Mouse (Mus musculus) cerebellum, adult 2 months (tissue): ENCODE measurements at regions not wholly inside any gene's neighbourhood (a gene's known extent, or its start where the extent isn't known, plus 50 kb on each side); places are given as distances from the start of the nearest gene placed in this dataset.

Source experiments
- DNase-seq, 2 experiments: peaks; one replicate each; pipeline ENCODE4 v3.0.0; 2021
- H3K27ac ChIP-seq: fragments of 200-500 bp; 2 replicates; pipeline ENCODE4 v1.5.1; 2012; ENCODE audit warnings: low read length, control low read depth, inconsistent platforms; ENCODE audit not compliant: insufficient read depth
- H3K27me3 ChIP-seq: fragments of 200-500 bp; 2 replicates; pipeline ENCODE4 v1.6.1; 2012; ENCODE audit warnings: inconsistent platforms, mild to moderate bottlenecking, low read length, moderate library complexity; ENCODE audit not compliant: control insufficient read depth, insufficient read depth
- H3K4me1 ChIP-seq: fragments of 200-500 bp; 2 replicates; pipeline ENCODE4 v1.6.1; 2011; ENCODE audit warnings: low read length; ENCODE audit not compliant: control insufficient read depth, insufficient read depth
- H3K4me3 ChIP-seq: fragments of 200-500 bp; replicated peaks from 2 replicates; pipeline ENCODE3; 2011; ENCODE audit warnings: mild to moderate bottlenecking, low read depth, low read length, control low read depth; ENCODE audit not compliant: insufficient read depth
- CTCF ChIP-seq: fragments of 200-500 bp; IDR thresholded peaks from 2 replicates; pipeline ENCODE4 v1.5.1; 2011; ENCODE audit warnings: low read depth, mild to moderate bottlenecking, control low read depth, low read length, moderate library complexity, borderline replicate concordance; ENCODE audit not compliant: insufficient read depth
- POLR2A ChIP-seq: fragments of 200-500 bp; IDR thresholded peaks from 2 replicates; pipeline ENCODE4 v1.6.1; 2011; ENCODE audit warnings: low read length, control low read depth, borderline replicate concordance; ENCODE audit not compliant: insufficient read depth
- WGBS: fragments of 180-500 bp; shearing (Covaris S2); methylation state at CpG from one replicate; pipeline ENCODE4 v1.1.7; 2018; 5-methylcytosine and 5-hydroxymethylcytosine counted together

GRCm38 (mm10) chr7:123747986-123748385, 234.7 kb upstream of the Hs3st4 start:
- TF ChIP-seq POLR2A (no peak), CTCF (no peak)
- WGBS, result 12% methylated on average over 4 of the region's 4 CpGs
- H3K27me3 ChIP-seq, result no peaks in the 10 kb centered on the region

GRCm38 (mm10) chr7:123753252-123753651, 229.4 kb upstream of the Hs3st4 start:
- Histone ChIP-seq H3K27ac (no peak overlapping the region), H3K4me3 (no peak overlapping the region), H3K27me3 (no peaks in the 10 kb centered on the region), H3K4me1 (no peaks in the 10 kb centered on the region)
- no peak for DNase-seq
- TF ChIP-seq POLR2A (no peak), CTCF (no peak)
- 49% methylated on average over 3 of the region's 3 CpGs for WGBS

More at GRCm38 (mm10) chr7:123747986-123748385, 234.7 kb upstream of the Hs3st4 start:
- H3K4me1 ChIP-seq, result no peaks in the 10 kb centered on the region
- no peak for DNase-seq
- H3K27ac ChIP-seq, result no peak overlapping the region
- no peak overlapping the region for H3K4me3 ChIP-seq

GRCm38 (mm10) chr7:123795036-123795435, 187.6 kb upstream of the Hs3st4 start:
- TF ChIP-seq CTCF (no peak), POLR2A (no peak)
- Histone ChIP-seq H3K4me3 (no peak overlapping the region), H3K4me1 (peaks cover 8% of the 10 kb centered on the region; the same call in 1 of the 2 replicates), H3K27me3 (no peaks in the 10 kb centered on the region), H3K27ac (no peak overlapping the region)
- 95% methylated on average over 2 of the region's 2 CpGs for WGBS
- no peak for DNase-seq

- Histone ChIP-seq H3K27ac (no peak overlapping the region), H3K4me3 (no peak overlapping the region), H3K4me1 (peaks cover 8% of the 10 kb centered on the region; the same call in 1 of the 2 replicates), H3K27me3 (no peaks in the 10 kb centered on the region)
- WGBS, result 5% methylated on average over 3 of the region's 3 CpGs
- peak; percentile 50 to 78 for DNase-seq
- TF ChIP-seq POLR2A, result no peak
Observed at GRCm38 (mm10) chr7:123796096-123796495, 186.6 kb upstream of the Hs3st4 start.

- 89% methylated on average over 2 of the region's 2 CpGs for WGBS
- H3K4me3 ChIP-seq, result no peak overlapping the region
- H3K27me3 ChIP-seq, result no peaks in the 10 kb centered on the region
- no peaks in the 10 kb centered on the region for H3K4me1 ChIP-seq
- no peak overlapping the region for H3K27ac ChIP-seq
- TF ChIP-seq CTCF (no peak), POLR2A (no peak)
- DNase-seq, result no peak
Observed at GRCm38 (mm10) chr7:123805650-123806049, 177.0 kb upstream of the Hs3st4 start.

GRCm38 (mm10) chr7:123823976-123824375, 158.7 kb upstream of the Hs3st4 start:
- H3K4me1 ChIP-seq, result no peaks in the 10 kb centered on the region; the same call in 1 of the 2 replicates
- no peaks in the 10 kb centered on the region for H3K27me3 ChIP-seq
- H3K27ac ChIP-seq, result no peak overlapping the region
- WGBS, result 53% methylated on average over 4 of the region's 4 CpGs
- DNase-seq, result no peak
- no peak overlapping the region for H3K4me3 ChIP-seq
- TF ChIP-seq CTCF (no peak), POLR2A (no peak)

- H3K4me1 ChIP-seq, result no peaks in the 10 kb centered on the region; the same call in 1 of the 2 replicates
- WGBS, result 35% methylated on average over 5 of the region's 5 CpGs
- TF ChIP-seq POLR2A (no peak), CTCF (no peak)
- H3K4me3 ChIP-seq, result no peak overlapping the region
- DNase-seq, result no peak
- H3K27ac ChIP-seq, result no peak overlapping the region
- H3K27me3 ChIP-seq, result no peaks in the 10 kb centered on the region
Observed at GRCm38 (mm10) chr7:123826406-123826805, 156.3 kb upstream of the Hs3st4 start.

GRCm38 (mm10) chr7:123842552-123842951, 140.1 kb upstream of the Hs3st4 start:
- Histone ChIP-seq H3K27ac (no peak overlapping the region), H3K4me3 (no peak overlapping the region), H3K4me1 (no peaks in the 10 kb centered on the region), H3K27me3 (no peaks in the 10 kb centered on the region)
- no peak for TF ChIP-seq CTCF
- TF ChIP-seq POLR2A, result no peak
- no peak for DNase-seq
- WGBS, result 93% methylated on average over 7 of the region's 7 CpGs
